In the genomic region with DNA sequence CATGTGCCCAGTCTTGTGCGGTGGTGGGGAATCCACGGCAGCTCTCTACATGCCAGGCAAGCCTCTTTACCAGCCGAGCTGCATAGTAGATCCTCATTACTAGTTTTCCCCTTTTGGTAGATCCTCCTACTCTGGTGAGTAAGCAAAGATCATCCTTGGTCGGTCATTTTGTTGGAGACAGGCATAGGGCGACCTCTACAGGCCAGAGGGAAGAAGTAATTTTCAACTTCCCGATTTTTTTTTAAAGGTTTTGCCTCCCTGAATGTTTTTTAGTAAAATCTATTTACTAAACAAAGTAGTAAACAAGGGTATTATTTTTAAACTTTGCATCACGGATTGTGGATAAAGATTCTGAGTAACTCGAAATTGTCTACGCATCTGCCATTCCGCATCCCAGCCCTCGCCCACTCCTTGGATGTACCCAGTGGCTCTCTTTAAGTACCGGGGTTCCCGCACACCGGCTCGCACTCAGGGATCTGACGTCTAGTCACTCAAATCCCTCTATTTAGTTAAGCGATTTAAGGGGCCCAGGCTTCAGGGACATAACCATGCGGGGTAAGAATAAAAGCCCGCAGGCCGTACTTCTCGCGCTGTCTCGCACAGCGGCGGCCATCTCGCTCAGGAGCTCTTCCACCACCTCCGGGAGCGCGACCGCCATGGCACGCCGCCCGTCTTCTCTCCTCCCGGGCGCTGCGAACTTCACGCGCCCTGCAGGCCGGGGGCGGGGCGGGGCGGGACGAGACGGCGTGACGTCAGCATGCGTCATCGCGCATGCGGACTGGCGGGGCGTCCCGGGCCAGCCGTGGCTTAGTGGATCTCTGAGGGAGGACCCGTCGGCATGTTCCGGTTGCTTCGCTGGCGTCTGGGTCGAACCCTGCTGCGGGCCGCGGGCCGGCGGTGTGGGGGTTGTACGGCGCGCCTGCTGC, we compare ENCODE assay signal across 7 mouse cellular contexts. TPM values are rescaled to one million over a fixed set of nuclear protein-coding genes. Genes with fewer than 3 reads are reported as not detected.
DNase-seq lines count a peak whose midpoint lies in the region; ATAC-seq lines count a peak whose summit lies in the region.

TSS of gene Zswim7 (minus strand) at position 701 of the 926 bp plus-strand sequence.
TSS of gene Ttc19 (plus strand) at position 799 of the 926 bp plus-strand sequence.

- no peaks in the 10 kb centered on the region for H3K4me1 ChIP-seq in intestine, embryonic 15.5 days (replicated peaks)
- peaks cover 13% of the 10 kb centered on the region for H3K4me1 ChIP-seq in midbrain, embryonic 10.5 days

- ATAC-seq in intestine, embryonic 15.5 days: peak; percentile 98

- intact Hi-C loops in gastrocnemius, postnatal 36 days (cut with DNase I): loop anchor here (1.0 to 2.0 kb wide), 2 partner anchors 154 to 232 kb away; no protein-coding TSS in a partner anchor
- intact Hi-C loops in left cerebral cortex, postnatal 25 days (cut with DNase I): loop anchor here (1.0 to 2.0 kb wide), 3 partner anchors 154 to 332 kb away; no protein-coding TSS in a partner anchor

- H3K4me3 ChIP-seq in intestine, embryonic 15.5 days (replicated peaks): peak within 1 kb of the TSS; percentile 82
- peak within 1 kb of the TSS; percentile 90 for H3K4me3 ChIP-seq in midbrain, embryonic 10.5 days

- no peaks in the 10 kb centered on the region; the same call in 1 of the 2 replicates for H3K36me3 ChIP-seq in intestine, embryonic 15.5 days
- H3K36me3 ChIP-seq in midbrain, embryonic 10.5 days: peaks cover 29% of the 10 kb centered on the region

- peak within 1 kb of the TSS; percentile 94 for H3K27ac ChIP-seq in intestine, embryonic 15.5 days
- H3K27ac ChIP-seq in midbrain, embryonic 10.5 days (replicated peaks): peak within 1 kb of the TSS; percentile 92

- peak; percentile 96 for DNase-seq in adrenal gland, adult 2 months
- peak; percentile 89 for DNase-seq in embryo, embryonic 11.5 days (ENCODE audit: low read depth, low spot score)
- peak; percentile 90 for DNase-seq in gastrocnemius, postnatal 36 days
- peak; percentile 92 to 94 for DNase-seq in left cerebral cortex, postnatal 25 days (ENCODE audit: low spot score in 2 of 2)
- peak; percentile 94 for DNase-seq in midbrain, embryonic 10.5 days (ENCODE audit: low spot score)
- peak; percentile 94 for DNase-seq in right cerebral cortex, postnatal 4 days

- H3K27me3 ChIP-seq in intestine, embryonic 15.5 days (replicated peaks): no peaks in the 10 kb centered on the region
- no peaks in the 10 kb centered on the region for H3K27me3 ChIP-seq in midbrain, embryonic 10.5 days (ENCODE audit: low read depth, poor library complexity, severe bottlenecking)

- peak within 1 kb of the TSS; percentile 70 for H3K4me2 ChIP-seq in intestine, embryonic 15.5 days (replicated peaks)

- H3K9me3 ChIP-seq in intestine, embryonic 15.5 days: no peaks in the 10 kb centered on the region
- no peaks in the 10 kb centered on the region for H3K9me3 ChIP-seq in midbrain, embryonic 10.5 days (replicated peaks)

- H3K9ac ChIP-seq in intestine, embryonic 15.5 days: peak within 1 kb of the TSS; percentile 65

- WGBS in intestine, embryonic 15.5 days: under 1% methylated on average over 68 of the region's 68 CpGs
- WGBS in midbrain, embryonic 10.5 days: under 1% methylated on average over 68 of the region's 68 CpGs

RNA-seq across cellular contexts. Expression of gene Zswim7, which starts in this region (rescaled TPM):
- total RNA-seq in adrenal gland, adult 2 months (2021): 10 to 100 TPM; 13.6 to 21.9 TPM
- polyA plus RNA-seq in adrenal gland, adult 2 months (2012; rRNA removed): 8.3 and 9.1 TPM in 2 replicates
- 10 to 100 TPM; 30.6 to 32.8 TPM for total RNA-seq in gastrocnemius, postnatal 36 days (2021)
- polyA plus RNA-seq in intestine, embryonic 15.5 days (2015; fragmentation: Nextera tagmentation; extraction: Ambion mirVana): 24.4 and 24.5 TPM in 2 replicates
- 10 to 100 TPM; 15.3 to 16.9 TPM for total RNA-seq in left cerebral cortex, postnatal 25 days (2021)
- polyA plus RNA-seq in midbrain, embryonic 10.5 days (2016; fragmentation: Nextera tagmentation; extraction: Ambion mirVana): 15.6 and 16.8 TPM in 2 replicates

RNA-seq across cellular contexts. Expression of gene Ttc19, which starts in this region (rescaled TPM):
- total RNA-seq in adrenal gland, adult 2 months (2021): 10 to 100 TPM; 31.0 to 36.3 TPM
- polyA plus RNA-seq in adrenal gland, adult 2 months (2012; rRNA removed): 7.3 and 16.0 TPM in 2 replicates
- 10 to 100 TPM; 34.0 to 38.1 TPM for total RNA-seq in gastrocnemius, postnatal 36 days (2021)
- polyA plus RNA-seq in intestine, embryonic 15.5 days (2015; fragmentation: Nextera tagmentation; extraction: Ambion mirVana): 17.8 and 19.2 TPM in 2 replicates
- total RNA-seq in left cerebral cortex, postnatal 25 days (2021): 10 to 100 TPM; 84.9 to 88.4 TPM
- 15.7 and 17.6 TPM in 2 replicates for polyA plus RNA-seq in midbrain, embryonic 10.5 days (2016; fragmentation: Nextera tagmentation; extraction: Ambion mirVana)

Comparison
In these comparisons a context has a peak if more than half of its experiments do, and no peak if none do; other contexts are left out.
1. Peak in every context shown above with its lines: DNase-seq, ATAC-seq, H3K4me3 ChIP-seq and H3K27ac ChIP-seq.